Mouse (Mus musculus): ENCODE results near the gene Ms4a6d. TPM values are rescaled to one million over a fixed set of nuclear protein-coding genes. Genes with fewer than 3 reads are reported as not detected.
"Not testable (repeated sequence)": the region's sequence is repeated elsewhere in the genome, so short reads cannot be mapped to it uniquely, and the experiment has no call there.

Ms4a6d gene
- total RNA-seq, 2 experiments from 2014 or later: 0.81 to 1.2 TPM

- DNase-seq (ENCODE audit: low spot score in 2 of 2): not testable (repeated sequence)
Measured at GRCm38 (mm10) chr19:11559560-11559959, 45.1 kb downstream of the Ms4a6d start.

- DNase-seq (ENCODE audit: low spot score in 2 of 2): no peak
Measured at GRCm38 (mm10) chr19:11554726-11555125, 49.9 kb downstream of the Ms4a6d start.

GRCm38 (mm10) chr19:11547911-11548310, 56.7 kb downstream of the Ms4a6d start:
- no peak for DNase-seq (ENCODE audit: low spot score in 2 of 2)

- DNase-seq (ENCODE audit: low spot score in 2 of 2): not testable (repeated sequence)
Measured at GRCm38 (mm10) chr19:11544383-11544782, 60.3 kb downstream of the Ms4a6d start.

GRCm38 (mm10) chr19:11540166-11540821, 64.4 kb downstream of the Ms4a6d start:
- DNase-seq (ENCODE audit: low spot score in 2 of 2): not testable (repeated sequence)

- no peak for DNase-seq (ENCODE audit: low spot score in 2 of 2)
Measured at GRCm38 (mm10) chr19:11537336-11537735, 67.3 kb downstream of the Ms4a6d start.

Other genes starting within 250 kb of the Ms4a6d start
- 1 to 10 TPM in 1 of 2 experiments, under 1 TPM in 1; 0.64 to 1.6 TPM for gene Ms4a4a, start 229.3 kb downstream of the Ms4a6d start, total RNA-seq (2021)
- not detected for gene Ms4a4c, start 200.1 kb downstream of the Ms4a6d start, total RNA-seq (2021)
- not detected for gene Ms4a4b, start 161.3 kb downstream of the Ms4a6d start, total RNA-seq (2021)
- 1 to 10 TPM; 1.9 to 2.0 TPM for gene Ms4a6c, start 135.5 kb downstream of the Ms4a6d start, total RNA-seq (2021)
- gene Gm8369, start 118.9 kb downstream of the Ms4a6d start, total RNA-seq (2021): under 1 TPM in 1 of 2 experiments, not detected in 1; 0.55 TPM
- 1 to 10 TPM; 2.4 to 2.5 TPM for gene Ms4a6b, start 88.3 kb downstream of the Ms4a6d start, total RNA-seq (2021)
- not detected for gene Ms4a4d, start 68.0 kb downstream of the Ms4a6d start, total RNA-seq (2021)
- not detected for gene Ms4a2, start 18.9 kb upstream of the Ms4a6d start, total RNA-seq (2021)
- not detected for gene Ms4a3, start 36.0 kb upstream of the Ms4a6d start, total RNA-seq (2021)
- not detected for gene Oosp2, start 55.7 kb upstream of the Ms4a6d start, total RNA-seq (2021)
- not detected for gene Oosp1, start 86.3 kb upstream of the Ms4a6d start, total RNA-seq (2021)
- not detected for gene Oosp3, start 92.2 kb upstream of the Ms4a6d start, total RNA-seq (2021)
- gene Gif, start 142.7 kb upstream of the Ms4a6d start, total RNA-seq (2021): not detected
- 10 to 100 TPM; 37.9 to 41.2 TPM for gene Mrpl16, start 165.5 kb upstream of the Ms4a6d start, total RNA-seq (2021)
- 10 to 100 TPM; 19.6 to 27.8 TPM for gene Stx3, start 214.6 kb upstream of the Ms4a6d start, total RNA-seq (2021)
- not detected for gene Olfr1417, start 234.4 kb upstream of the Ms4a6d start, total RNA-seq (2021)

Measured in layer of hippocampus, postnatal 14 days (tissue).